Mouse (Mus musculus): ENCODE measurements around the gene Theg.

DNA sequence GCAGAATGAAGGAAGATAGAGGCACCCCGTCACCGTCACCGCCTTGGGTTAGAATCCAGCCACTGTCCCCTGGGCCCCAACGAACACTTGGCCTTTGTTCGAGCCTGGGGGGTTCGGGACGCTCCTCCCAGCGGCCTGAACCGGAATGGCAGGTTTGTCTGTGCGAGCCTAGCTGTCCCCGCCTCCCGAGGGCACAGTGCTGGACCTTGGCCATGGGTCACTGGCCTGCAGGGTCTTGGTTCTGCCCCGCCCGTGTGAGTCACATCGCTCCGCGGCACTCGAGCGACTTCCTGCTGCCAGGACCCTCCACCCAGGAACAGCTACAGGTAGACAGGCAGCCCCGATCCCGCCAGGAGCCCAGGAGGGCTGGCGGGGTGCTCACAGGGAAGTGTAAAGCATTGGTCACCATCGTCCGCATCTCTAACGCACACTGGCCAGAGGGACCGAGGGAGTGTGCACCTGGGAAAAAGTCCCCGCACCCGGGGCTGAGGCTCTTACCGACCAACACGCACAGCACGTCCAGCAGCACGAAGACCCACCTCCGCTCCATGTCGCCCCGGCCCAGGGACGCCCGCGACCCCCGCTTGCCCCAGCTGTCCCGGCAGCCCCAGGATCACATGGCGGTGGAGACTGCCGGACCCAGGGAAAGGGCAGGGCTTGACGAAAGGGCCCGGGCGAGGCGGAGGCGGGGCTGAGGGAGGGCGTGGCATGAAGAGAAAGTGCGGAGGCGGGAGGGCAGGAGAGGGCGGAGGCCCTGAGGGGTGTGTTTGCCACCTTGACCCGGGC lies 53.8 kb downstream of the Theg start, which contains the start of gene Plpp2:
- TF ChIP-seq CTCF (IDR thresholded peaks at IDR 0.05; ENCODE audit: low read depth): peak; percentile 69
- no peak for TF ChIP-seq EP300 (optimal IDR thresholded peaks at IDR 0.05)
